Mouse (Mus musculus) forebrain, embryonic 14.5 days (tissue): ENCODE measurements around the gene Tpi1. TPM values are rescaled to one million over a fixed set of nuclear protein-coding genes. Genes with fewer than 3 reads are reported as not detected.

Experiments
- polyA plus RNA-seq: library from polyadenylated mRNA; unstranded; fragments of >200 nt; fragmentation: Nextera tagmentation; extraction: Ambion mirVana; gene quantifications from 2 replicates; pipeline ENCODE4 v1.2.1, GENCODE M21; 2014

The Tpi1 gene
- polyA plus RNA-seq, 1 experiment from 2014 or later, result 461 TPM

Other genes with a start within 250 kb of the Tpi1 start
- not detected in 2 replicates for gene C1rb, start 244.0 kb downstream of the Tpi1 start, polyA plus RNA-seq
- gene C1s2, start 178.2 kb downstream of the Tpi1 start, polyA plus RNA-seq, result 0.10 TPM in 1 of 2 replicates, not detected in the other
- gene Lpcat3, start 151.3 kb downstream of the Tpi1 start, polyA plus RNA-seq, result 33.4 and 38.7 TPM in 2 replicates
- gene Emg1, start 102.1 kb downstream of the Tpi1 start, polyA plus RNA-seq, result 166 and 186 TPM in 2 replicates
- 237 and 245 TPM in 2 replicates for gene Phb2, start 102.0 kb downstream of the Tpi1 start, polyA plus RNA-seq
- gene Ptpn6, start 75.6 kb downstream of the Tpi1 start, polyA plus RNA-seq, result 4.7 TPM in 2 replicates
- 722 and 848 TPM in 2 replicates for gene Grcc10, start 72.9 kb downstream of the Tpi1 start, polyA plus RNA-seq
- gene Gm45234, start 58.3 kb downstream of the Tpi1 start, polyA plus RNA-seq, result not detected in 2 replicates
- 12.2 and 16.6 TPM in 2 replicates for gene Atn1, start 57.8 kb downstream of the Tpi1 start, polyA plus RNA-seq
- 34.6 and 49.5 TPM in 2 replicates for gene Eno2, start 44.6 kb downstream of the Tpi1 start, polyA plus RNA-seq
- gene Lrrc23, start 34.6 kb downstream of the Tpi1 start, polyA plus RNA-seq, result 3.4 and 3.5 TPM in 2 replicates
- 4.7 and 5.3 TPM in 2 replicates for gene Spsb2, start 5.6 kb downstream of the Tpi1 start, polyA plus RNA-seq
- gene Usp5, start 15.2 kb upstream of the Tpi1 start, polyA plus RNA-seq, result 154 and 174 TPM in 2 replicates
- gene Cdca3, start 15.3 kb upstream of the Tpi1 start, polyA plus RNA-seq, result 107 and 139 TPM in 2 replicates
- gene Gnb3, start 26.0 kb upstream of the Tpi1 start, polyA plus RNA-seq, result 0.54 and 0.89 TPM in 2 replicates
- 6.2 and 10.1 TPM in 2 replicates for gene P3h3, start 43.5 kb upstream of the Tpi1 start, polyA plus RNA-seq
- 11.0 and 13.0 TPM in 2 replicates for gene Gpr162, start 49.7 kb upstream of the Tpi1 start, polyA plus RNA-seq
- gene Cd4, start 73.9 kb upstream of the Tpi1 start, polyA plus RNA-seq, result 0.29 and 0.38 TPM in 2 replicates
- 1.2 and 2.7 TPM in 2 replicates for gene Lag3, start 97.4 kb upstream of the Tpi1 start, polyA plus RNA-seq
- gene Ptms, start 105.8 kb upstream of the Tpi1 start, polyA plus RNA-seq, result 479 and 481 TPM in 2 replicates
- 470 and 520 TPM in 2 replicates for gene Mlf2, start 117.1 kb upstream of the Tpi1 start, polyA plus RNA-seq
- gene Cops7a, start 151.2 kb upstream of the Tpi1 start, polyA plus RNA-seq, result 96.5 and 105 TPM in 2 replicates
- gene Pianp, start 182.4 kb upstream of the Tpi1 start, polyA plus RNA-seq, result 22.6 and 28.0 TPM in 2 replicates
- 8.4 and 9.8 TPM in 2 replicates for gene Zfp384, start 194.8 kb upstream of the Tpi1 start, polyA plus RNA-seq
- 178 and 181 TPM in 2 replicates for gene Ing4, start 225.5 kb upstream of the Tpi1 start, polyA plus RNA-seq
- 10.2 and 14.8 TPM in 2 replicates for gene Acrbp, start 235.4 kb upstream of the Tpi1 start, polyA plus RNA-seq